Mouse (Mus musculus) lung, embryonic 16.5 days (tissue): ENCODE results near the gene Ifi211. TPM values are rescaled to one million over a fixed set of nuclear protein-coding genes. Genes with fewer than 3 reads are reported as not detected.

ENCODE experiments used
- polyA plus RNA-seq: library from polyadenylated mRNA; unstranded; fragments of >200 nt; fragmentation: Nextera tagmentation; extraction: Ambion mirVana; gene quantifications from 2 replicates; pipeline ENCODE4 v1.2.1, GENCODE M21; 2015

Gene Ifi211
- polyA plus RNA-seq, 1 experiment from 2014 or later = 1.1 TPM

Other genes with a start within 250 kb of the Ifi211 start
- 0.08 TPM in 1 of 2 replicates, not detected in the other for gene Ifi208, start 239.4 kb downstream of the Ifi211 start, polyA plus RNA-seq
- 0.85 and 0.98 TPM in 2 replicates for gene Ifi207, start 171.3 kb downstream of the Ifi211 start, polyA plus RNA-seq
- gene Ifi204, start 146.1 kb downstream of the Ifi211 start, polyA plus RNA-seq = 1.6 and 2.2 TPM in 2 replicates
- 3.3 and 3.4 TPM in 2 replicates for gene Mndal, start 29.4 kb upstream of the Ifi211 start, polyA plus RNA-seq
- gene Ifi203, start 29.6 kb upstream of the Ifi211 start, polyA plus RNA-seq = 1.4 and 1.5 TPM in 2 replicates
- 0.16 TPM in 1 of 2 replicates, not detected in the other for gene Ifi202b, start 69.7 kb upstream of the Ifi211 start, polyA plus RNA-seq
- gene Ifi205, start 118.8 kb upstream of the Ifi211 start, polyA plus RNA-seq = 0.38 and 0.60 TPM in 2 replicates
- gene Olfr433, start 127.7 kb upstream of the Ifi211 start, polyA plus RNA-seq = not detected in 2 replicates
- not detected in 2 replicates for gene Olfr432, start 136.2 kb upstream of the Ifi211 start, polyA plus RNA-seq
- not detected in 2 replicates for gene Olfr430, start 153.6 kb upstream of the Ifi211 start, polyA plus RNA-seq
- gene Olfr429, start 171.3 kb upstream of the Ifi211 start, polyA plus RNA-seq = not detected in 2 replicates
- not detected in 2 replicates for gene Olfr427, start 183.8 kb upstream of the Ifi211 start, polyA plus RNA-seq
- not detected in 2 replicates for gene Olfr231, start 208.1 kb upstream of the Ifi211 start, polyA plus RNA-seq
- not detected in 2 replicates for gene Olfr424, start 218.5 kb upstream of the Ifi211 start, polyA plus RNA-seq
- gene Olfr420, start 242.6 kb upstream of the Ifi211 start, polyA plus RNA-seq = not detected in 2 replicates